Mouse (Mus musculus) hindbrain, postnatal 0 days (tissue): ENCODE data around the gene Gtf3c5. TPM values are rescaled to one million over a fixed set of nuclear protein-coding genes. Genes with fewer than 3 reads are reported as not detected.

Source experiments
- ATAC-seq: fragments of 200-750 bp; cut with Nextera tagmentation; 2 replicates; pipeline ENCODE4 v1.8.0; 2017; ENCODE audit warnings: mild to moderate bottlenecking, moderate TSS enrichment, moderate library complexity
- DNase-seq: peaks from one replicate; pipeline ENCODE4 v3.0.0-alpha.2; 2015; ENCODE audit warnings: low spot score
- H3K27ac ChIP-seq: fragments of 300-500 bp; sonication (generic); 2 replicates; pipeline ENCODE4 v1.5.1; 2014; ENCODE audit warnings: mild to moderate bottlenecking
- H3K27me3 ChIP-seq: fragments of 300-500 bp; sonication (generic); 2 replicates; pipeline ENCODE4 v1.6.1; 2014; ENCODE audit warnings: low read length, mixed read lengths; ENCODE audit not compliant: insufficient read depth
- H3K36me3 ChIP-seq: fragments of 300-500 bp; sonication (generic); 2 replicates; pipeline ENCODE4 v1.6.1; 2014; ENCODE audit warnings: low read length, mixed read lengths; ENCODE audit not compliant: insufficient read depth
- H3K4me1 ChIP-seq: fragments of 300-500 bp; sonication (generic); 2 replicates; pipeline ENCODE4 v1.6.1; 2014; ENCODE audit warnings: antibody characterized with exemption, low read length, mixed read lengths; ENCODE audit not compliant: insufficient read depth
- H3K4me2 ChIP-seq: fragments of 300-500 bp; sonication (generic); 2 replicates; pipeline ENCODE4 v1.6.1; 2014; ENCODE audit warnings: low read depth, mild to moderate bottlenecking, low read length, moderate library complexity, mixed read lengths
- H3K4me3 ChIP-seq: fragments of 300-500 bp; sonication (generic); 2 replicates; pipeline ENCODE4 v1.5.1; 2014; ENCODE audit warnings: low read length
- H3K9ac ChIP-seq: fragments of 300-500 bp; sonication (generic); replicated peaks from 2 replicates; pipeline ENCODE4 v1.6.1; 2014; ENCODE audit warnings: mild to moderate bottlenecking, low read length, moderate library complexity, mixed read lengths
- H3K9me3 ChIP-seq: fragments of 300-500 bp; sonication (generic); 2 replicates; pipeline ENCODE4 v1.6.1; 2016; ENCODE audit warnings: low read length, mixed read lengths
- CTCF ChIP-seq: IDR thresholded peaks from 2 replicates; pipeline ENCODE4 v1.5.1; 2016; ENCODE audit warnings: antibody characterized with exemption, control low read depth, low read depth
- WGBS: fragments of 180-500 bp; shearing (Covaris S2); extraction: QIAGEN DNeasy Blood & Tissue Kit; methylation state at CpG from one replicate; pipeline ENCODE4 v1.1.7; 2014; 5-methylcytosine and 5-hydroxymethylcytosine counted together
- polyA plus RNA-seq: library from polyadenylated mRNA; unstranded; fragments of >200 nt; fragmentation: Nextera tagmentation; extraction: Ambion mirVana; gene quantifications from 2 replicates; pipeline ENCODE4 v1.2.1, GENCODE M21; 2015
- total RNA-seq: library from RNA; depleted of rRNA; stranded (reverse); fragments of >200 nt; gene quantifications from 2 replicates; pipeline ENCODE4 v1.2.3, GENCODE M21; 2014

Gtf3c5 gene
- total and polyA plus RNA-seq, 2 experiments from 2014 or later: 23.1 to 29.5 TPM

GRCm38 (mm10) chr2:28532938-28533771 is 50.4 kb downstream of the Gtf3c5 start:
- ATAC-seq: peak; percentile 93
- DNase-seq: peak; percentile 95
- Histone ChIP-seq H3K36me3 (no peaks in the 10 kb centered on the region), H3K9ac (peak overlapping the region; percentile 77), H3K27ac (peak overlapping the region; percentile 91), H3K27me3 (no peaks in the 10 kb centered on the region), H3K4me1 (peaks cover 61% of the 10 kb centered on the region), H3K9me3 (no peaks in the 10 kb centered on the region), H3K4me3 (peak overlapping the region; percentile 61), H3K4me2 (peak overlapping the region; percentile 72)
- TF ChIP-seq CTCF: peak; percentile 37; the same call in 1 of the 2 replicates
- 4% methylated on average over 48 of the region's 49 CpGs for WGBS

GRCm38 (mm10) chr2:28530311-28530710 is 53.2 kb downstream of the Gtf3c5 start:
- Histone ChIP-seq H3K27me3 (no peaks in the 10 kb centered on the region), H3K36me3 (no peaks in the 10 kb centered on the region), H3K9me3 (no peaks in the 10 kb centered on the region), H3K4me1 (peaks cover 58% of the 10 kb centered on the region), H3K27ac (peak overlapping the region; percentile 41; the same call in 1 of the 2 replicates), H3K4me2 (no peak overlapping the region), H3K9ac (no peak overlapping the region), H3K4me3 (no peak overlapping the region)
- TF ChIP-seq CTCF: no peak
- DNase-seq (no peak), ATAC-seq (no peak)
- WGBS: 51% methylated on average over 7 of the region's 7 CpGs

DNA sequence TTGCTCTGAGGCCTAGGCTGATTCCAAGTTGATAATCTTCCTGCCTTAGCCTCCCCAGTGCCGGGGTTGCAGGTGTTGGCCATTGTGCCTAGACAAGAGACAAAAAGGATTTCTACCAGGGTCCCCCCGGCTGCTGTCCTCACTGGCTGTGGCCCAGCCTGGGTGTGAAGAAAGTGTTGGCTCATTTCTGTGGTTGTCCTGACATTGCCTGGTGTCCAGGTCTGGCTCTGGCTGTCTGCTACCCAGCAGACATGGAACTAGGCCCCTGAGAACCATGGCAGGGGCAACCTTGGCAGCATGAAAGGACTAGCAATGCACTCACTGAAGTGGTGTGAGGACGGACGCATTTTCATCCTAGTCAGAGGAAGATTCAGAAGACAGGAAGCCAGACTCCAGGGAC is 53.7 kb downstream of the Gtf3c5 start:
- H3K27ac ChIP-seq: peak overlapping the region; percentile 41; the same call in 1 of the 2 replicates
- no peak overlapping the region for H3K4me3 ChIP-seq
- 48% methylated on average over 4 of the region's 4 CpGs for WGBS
- H3K36me3 ChIP-seq: no peaks in the 10 kb centered on the region
- peaks cover 57% of the 10 kb centered on the region for H3K4me1 ChIP-seq
- DNase-seq: no peak
- H3K4me2 ChIP-seq: no peak overlapping the region
- no peak for TF ChIP-seq CTCF
- no peaks in the 10 kb centered on the region for H3K9me3 ChIP-seq
- no peak overlapping the region for H3K9ac ChIP-seq
- no peak for ATAC-seq
- H3K27me3 ChIP-seq: no peaks in the 10 kb centered on the region

DNA sequence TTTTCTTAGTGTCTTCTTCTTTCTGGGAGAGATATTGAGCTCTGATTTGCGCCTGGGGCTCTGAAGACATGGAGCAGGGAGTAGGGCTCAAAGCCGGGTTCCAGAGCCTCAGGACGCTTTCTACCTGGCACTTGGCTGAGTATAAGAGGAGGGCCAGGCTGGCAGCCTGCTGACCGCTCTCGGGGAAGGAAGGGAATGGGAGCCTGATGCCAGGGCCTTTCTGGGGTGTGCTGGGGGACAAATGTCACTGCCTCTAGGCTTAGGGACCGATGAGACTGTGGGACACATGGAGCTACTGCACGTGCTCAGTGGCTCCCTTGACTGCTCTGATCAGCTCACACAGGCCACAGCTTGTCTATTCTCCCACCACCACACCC is 55.2 kb downstream of the Gtf3c5 start:
- H3K9ac ChIP-seq: no peak overlapping the region
- no peak for ATAC-seq
- no peaks in the 10 kb centered on the region for H3K27me3 ChIP-seq
- H3K9me3 ChIP-seq: no peaks in the 10 kb centered on the region
- H3K36me3 ChIP-seq: no peaks in the 10 kb centered on the region
- no peak for DNase-seq
- no peak for TF ChIP-seq CTCF
- 82% methylated on average over 7 of the region's 7 CpGs for WGBS
- no peak overlapping the region for H3K4me2 ChIP-seq
- H3K4me3 ChIP-seq: no peak overlapping the region
- peak overlapping the region; percentile 22; the same call in 1 of the 2 replicates for H3K27ac ChIP-seq
- peaks cover 47% of the 10 kb centered on the region for H3K4me1 ChIP-seq

DNA sequence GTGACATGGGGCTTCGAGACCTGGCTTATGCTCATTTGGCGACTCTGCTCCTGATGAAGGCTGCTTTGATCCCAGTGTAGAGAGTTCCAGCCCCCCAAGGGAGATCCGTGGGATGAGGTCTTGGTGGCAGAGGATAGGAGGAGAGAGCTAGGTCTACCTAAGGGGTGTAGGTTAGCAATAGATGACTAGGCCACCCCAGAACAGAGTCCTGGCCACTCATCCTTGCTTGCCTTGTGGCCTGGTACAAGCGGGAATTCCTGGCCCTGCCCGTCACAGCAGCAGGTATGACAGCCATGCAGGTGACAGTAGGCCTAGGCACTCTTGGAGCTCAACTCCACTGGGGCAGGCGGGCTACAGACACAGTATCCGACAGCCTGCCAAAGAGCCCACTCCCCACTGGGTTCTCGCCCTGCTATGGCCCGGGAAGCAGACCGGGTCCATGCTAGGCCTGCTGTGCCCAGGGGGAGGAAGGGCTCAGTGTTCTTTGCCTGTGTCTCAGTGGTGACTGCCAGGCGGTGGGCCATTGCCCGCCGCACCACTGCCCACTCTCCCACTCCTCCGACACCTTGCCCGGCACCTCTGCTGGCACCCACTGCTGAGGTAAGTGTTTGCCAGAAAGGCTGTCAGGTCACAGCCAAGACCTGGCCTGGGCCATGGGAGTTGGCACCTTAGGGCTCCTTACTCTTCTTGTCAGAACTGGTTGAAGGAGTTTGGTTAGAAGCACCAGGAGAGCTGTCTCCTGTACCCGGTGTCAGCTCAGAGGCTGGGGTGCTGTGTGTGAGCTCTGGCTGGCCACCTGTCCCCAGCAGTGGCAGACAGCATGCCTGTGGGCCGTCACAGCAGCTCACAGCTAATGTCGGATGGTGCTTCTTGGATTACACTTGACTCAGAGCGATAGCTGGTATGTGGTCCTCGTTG is 55.9 kb downstream of the Gtf3c5 start:
- Histone ChIP-seq H3K4me2 (no peak overlapping the region), H3K27me3 (no peaks in the 10 kb centered on the region), H3K36me3 (no peaks in the 10 kb centered on the region), H3K4me1 (peaks cover 45% of the 10 kb centered on the region), H3K9me3 (no peaks in the 10 kb centered on the region), H3K4me3 (no peak overlapping the region), H3K27ac (peak overlapping the region; percentile 22; the same call in 1 of the 2 replicates), H3K9ac (no peak overlapping the region)
- no peak for TF ChIP-seq CTCF
- no peak for ATAC-seq
- WGBS: 67% methylated on average over 20 of the region's 20 CpGs
- no peak for DNase-seq

- Histone ChIP-seq H3K4me2 (no peak overlapping the region), H3K9ac (0 out of 2 replicates have a peak overlapping the region, but pooled peaks have one; percentile 7), H3K9me3 (no peaks in the 10 kb centered on the region), H3K27me3 (no peaks in the 10 kb centered on the region), H3K4me1 (peaks cover 54% of the 10 kb centered on the region), H3K36me3 (no peaks in the 10 kb centered on the region), H3K27ac (peak overlapping the region; percentile 76), H3K4me3 (no peak overlapping the region)
- peak; percentile 17; the same call in 1 of the 2 replicates for ATAC-seq
- peak; percentile 64 for DNase-seq
- TF ChIP-seq CTCF: peak; percentile 70
- WGBS: 36% methylated on average over 12 of the region's 12 CpGs
Measured at GRCm38 (mm10) chr2:28525943-28526876, 57.3 kb downstream of the Gtf3c5 start.
